Mouse (Mus musculus) small intestine, adult 2 months (tissue): ENCODE data around the gene Igsf11.

Source experiments
- CTCF ChIP-seq: fragments of 200-500 bp; IDR thresholded peaks from 2 replicates; pipeline ENCODE4 v1.5.1; 2012; ENCODE audit warnings: low read depth, mild to moderate bottlenecking, control low read depth, inconsistent platforms, low read length, moderate library complexity, mixed read lengths; ENCODE audit not compliant: insufficient replicate concordance, insufficient read length; ENCODE audit errors: extremely low read depth
- POLR2A ChIP-seq: fragments of 200-500 bp; IDR thresholded peaks from 2 replicates; pipeline ENCODE4 v1.6.1; 2012; ENCODE audit warnings: low read depth, mild to moderate bottlenecking, control low read depth, inconsistent platforms, low read length, moderate library complexity

DNA sequence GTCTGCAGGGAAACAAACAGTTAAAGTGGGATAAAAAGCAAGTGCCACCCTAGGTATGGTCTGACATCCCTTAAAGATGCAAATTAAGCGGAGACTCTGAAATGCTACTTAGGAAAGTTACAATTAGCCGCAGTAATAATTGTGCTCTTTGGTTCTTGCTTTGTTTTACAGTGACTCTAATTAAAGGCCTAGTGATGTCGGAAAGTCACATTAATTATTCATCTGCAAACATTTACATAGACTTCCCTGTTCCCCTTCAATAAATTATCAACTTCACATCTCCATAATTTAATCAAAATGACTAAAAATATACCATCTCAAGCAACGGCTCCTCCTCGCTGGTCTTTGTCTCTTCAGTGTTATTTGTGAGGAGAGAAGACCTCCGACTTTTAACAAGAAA is 31.9 kb upstream of the Igsf11 start:
- no peak for TF ChIP-seq CTCF
- no peak for TF ChIP-seq POLR2A
